Mouse (Mus musculus) granulocyte monocyte progenitor cell, adult 5-6 weeks (primary cell): Measurements from ENCODE around the gene Gm21985. TPM values are rescaled to one million over a fixed set of nuclear protein-coding genes. Genes with fewer than 3 reads are reported as not detected.
"Not testable (repeated sequence)": the region's sequence is repeated elsewhere in the genome, so short reads cannot be mapped to it uniquely, and the experiment has no call there.

Experiments used
- ATAC-seq: replicated peaks from 2 replicates; pipeline ENCODE4 v1.8.0; 2016; ENCODE audit warnings: mild to moderate bottlenecking, moderate TSS enrichment, inconsistent platforms; ENCODE audit not compliant: poor library complexity, severe bottlenecking
- total RNA-seq, 2 experiments: library from RNA; stranded (forward) in 1 of 2; stranded (reverse) in 1 of 2; fragments of 200-712, 200-1000 nt in 1 of 2; fragments of >200 nt in 1 of 2; fragmentation: Nextera tagmentation in 1 of 2; gene quantifications; 2 replicates each; pipeline ENCODE4 v1.2.3; 2014 to 2017

Gm21985 gene
- total RNA-seq, 2 experiments from 2014 or later = 0.36 TPM; not detected in 1

- ATAC-seq = peak; percentile 44
Observed at GRCm38 (mm10) chr2:112449597-112450296, 183.6 kb downstream of the Gm21985 start.

- ATAC-seq = not testable (repeated sequence)
Observed at GRCm38 (mm10) chr2:112452513-112452912, 186.4 kb downstream of the Gm21985 start.

GRCm38 (mm10) chr2:112454125-112454861 lies 188.2 kb downstream of the Gm21985 start:
- no peak for ATAC-seq

- peak; percentile 97 for ATAC-seq
Observed at GRCm38 (mm10) chr2:112454862-112455564, 188.9 kb downstream of the Gm21985 start, which contains the start of gene Emc7. Gene Emc7, plus strand, starts transcription at chr2:112454997.

Other genes with a start within 250 kb of the Gm21985 start
- not detected in 2 replicates for gene Olfr1311, start 241.9 kb upstream of the Gm21985 start, total RNA-seq (2014; fragmentation: Nextera tagmentation)
- not detected in 2 replicates for gene Olfr1311, start 241.9 kb upstream of the Gm21985 start, total RNA-seq (2017)
- not detected in 2 replicates for gene Olfr1312, start 216.1 kb upstream of the Gm21985 start, total RNA-seq (2014; fragmentation: Nextera tagmentation)
- gene Olfr1312, start 216.1 kb upstream of the Gm21985 start, total RNA-seq (2017) = not detected in 2 replicates
- gene Olfr1313, start 188.5 kb upstream of the Gm21985 start, total RNA-seq (2014; fragmentation: Nextera tagmentation) = not detected in 2 replicates
- not detected in 2 replicates for gene Olfr1313, start 188.5 kb upstream of the Gm21985 start, total RNA-seq (2017)
- not detected in 2 replicates for gene Olfr1314, start 169.5 kb upstream of the Gm21985 start, total RNA-seq (2014; fragmentation: Nextera tagmentation)
- not detected in 2 replicates for gene Olfr1314, start 169.5 kb upstream of the Gm21985 start, total RNA-seq (2017)
- not detected in 2 replicates for gene Olfr1315-ps1, start 150.9 kb upstream of the Gm21985 start, total RNA-seq (2014; fragmentation: Nextera tagmentation)
- gene Olfr1315-ps1, start 150.9 kb upstream of the Gm21985 start, total RNA-seq (2017) = not detected in 2 replicates
- not detected in 2 replicates for gene Olfr1316, start 131.3 kb upstream of the Gm21985 start, total RNA-seq (2014; fragmentation: Nextera tagmentation)
- gene Olfr1316, start 131.3 kb upstream of the Gm21985 start, total RNA-seq (2017) = not detected in 2 replicates
- not detected in 2 replicates for gene Olfr1317, start 126.0 kb upstream of the Gm21985 start, total RNA-seq (2014; fragmentation: Nextera tagmentation)
- gene Olfr1317, start 126.0 kb upstream of the Gm21985 start, total RNA-seq (2017) = not detected in 2 replicates
- gene Olfr1318, start 112.1 kb upstream of the Gm21985 start, total RNA-seq (2014; fragmentation: Nextera tagmentation) = not detected in 2 replicates
- gene Olfr1318, start 112.1 kb upstream of the Gm21985 start, total RNA-seq (2017) = not detected in 2 replicates
- 17.3 and 26.8 TPM in 2 replicates for gene Lpcat4, start 26.8 kb upstream of the Gm21985 start, total RNA-seq (2014; fragmentation: Nextera tagmentation)
- 7.7 and 10.6 TPM in 2 replicates for gene Lpcat4, start 26.8 kb upstream of the Gm21985 start, total RNA-seq (2017)
- not detected in 2 replicates for gene Nutm1, start 7.0 kb upstream of the Gm21985 start, total RNA-seq (2014; fragmentation: Nextera tagmentation)
- gene Nutm1, start 7.0 kb upstream of the Gm21985 start, total RNA-seq (2017) = not detected in 2 replicates
- 139 and 177 TPM in 2 replicates for gene Nop10, start 4.4 kb upstream of the Gm21985 start, total RNA-seq (2014; fragmentation: Nextera tagmentation)
- gene Nop10, start 4.4 kb upstream of the Gm21985 start, total RNA-seq (2017) = 220 and 244 TPM in 2 replicates
- 57.3 and 62.2 TPM in 2 replicates for gene Slc12a6, start 489 bp upstream of the Gm21985 start, total RNA-seq (2014; fragmentation: Nextera tagmentation)
- 51.3 and 51.8 TPM in 2 replicates for gene Slc12a6, start 489 bp upstream of the Gm21985 start, total RNA-seq (2017)
- 58.9 and 83.9 TPM in 2 replicates for gene Emc4, start 101.7 kb downstream of the Gm21985 start, total RNA-seq (2014; fragmentation: Nextera tagmentation)
- 73.6 and 78.2 TPM in 2 replicates for gene Emc4, start 101.7 kb downstream of the Gm21985 start, total RNA-seq (2017)
- 18.0 and 18.1 TPM in 2 replicates for gene Katnbl1, start 112.9 kb downstream of the Gm21985 start, total RNA-seq (2014; fragmentation: Nextera tagmentation)
- gene Katnbl1, start 112.9 kb downstream of the Gm21985 start, total RNA-seq (2017) = 16.4 and 18.1 TPM in 2 replicates
- 15.4 and 16.6 TPM in 2 replicates for gene Emc7, start 188.7 kb downstream of the Gm21985 start, total RNA-seq (2014; fragmentation: Nextera tagmentation)
- 7.8 and 10.7 TPM in 2 replicates for gene Emc7, start 188.7 kb downstream of the Gm21985 start, total RNA-seq (2017)
- not detected in 2 replicates for gene Chrm5, start 214.5 kb downstream of the Gm21985 start, total RNA-seq (2014; fragmentation: Nextera tagmentation)
- gene Chrm5, start 214.5 kb downstream of the Gm21985 start, total RNA-seq (2017) = not detected in 2 replicates
- gene Aven, start 226.7 kb downstream of the Gm21985 start, total RNA-seq (2014; fragmentation: Nextera tagmentation) = 8.5 and 25.0 TPM in 2 replicates
- gene Aven, start 226.7 kb downstream of the Gm21985 start, total RNA-seq (2017) = 23.5 and 26.0 TPM in 2 replicates